Mouse (Mus musculus): ENCODE results near the gene Il31ra. TPM values are rescaled to one million over a fixed set of nuclear protein-coding genes. Genes with fewer than 3 reads are reported as not detected.
A peak's percentile ranks its signal among the peaks of the same experiment; 100 is the strongest.

The Il31ra gene
- total RNA-seq, 2 experiments from 2014 or later: 2.7 to 4.3 TPM

GRCm38 (mm10) chr13:112569606-112570005 lies 24.6 kb downstream of the Il31ra start:
- ATAC-seq (ENCODE audit: poor library complexity, severe bottlenecking): no peak

GRCm38 (mm10) chr13:112560554-112561138 lies 33.5 kb downstream of the Il31ra start:
- no peak for ATAC-seq (ENCODE audit: poor library complexity, severe bottlenecking)

GRCm38 (mm10) chr13:112556501-112556900 lies 37.7 kb downstream of the Il31ra start:
- ATAC-seq (ENCODE audit: poor library complexity, severe bottlenecking): no peak

- no peak for ATAC-seq (ENCODE audit: poor library complexity, severe bottlenecking)
Observed at GRCm38 (mm10) chr13:112553304-112553703, 40.9 kb downstream of the Il31ra start.

- peak; percentile 83 for ATAC-seq (ENCODE audit: poor library complexity, severe bottlenecking)
Observed at GRCm38 (mm10) chr13:112551641-112552548, 42.3 kb downstream of the Il31ra start.

GRCm38 (mm10) chr13:112541223-112541975 lies 52.8 kb downstream of the Il31ra start:
- ATAC-seq (ENCODE audit: poor library complexity, severe bottlenecking): no peak

GRCm38 (mm10) chr13:112540616-112541015 lies 53.5 kb downstream of the Il31ra start:
- ATAC-seq (ENCODE audit: poor library complexity, severe bottlenecking): no peak

- no peak for ATAC-seq (ENCODE audit: poor library complexity, severe bottlenecking)
Observed at GRCm38 (mm10) chr13:112537065-112537464, 57.1 kb downstream of the Il31ra start.

GRCm38 (mm10) chr13:112536611-112537010 lies 57.5 kb downstream of the Il31ra start:
- no peak for ATAC-seq (ENCODE audit: poor library complexity, severe bottlenecking)

GRCm38 (mm10) chr13:112533556-112533955 lies 60.6 kb downstream of the Il31ra start:
- ATAC-seq (ENCODE audit: poor library complexity, severe bottlenecking): no peak

- no peak for ATAC-seq (ENCODE audit: poor library complexity, severe bottlenecking)
Observed at GRCm38 (mm10) chr13:112532235-112532634, 61.9 kb downstream of the Il31ra start.

- peak; percentile 84 for ATAC-seq (ENCODE audit: poor library complexity, severe bottlenecking)
Observed at GRCm38 (mm10) chr13:112529893-112530292, 64.3 kb downstream of the Il31ra start.

GRCm38 (mm10) chr13:112527186-112527585 lies 67.0 kb downstream of the Il31ra start:
- no peak for ATAC-seq (ENCODE audit: poor library complexity, severe bottlenecking)

GRCm38 (mm10) chr13:112523346-112523970 lies 70.7 kb downstream of the Il31ra start:
- ATAC-seq (ENCODE audit: poor library complexity, severe bottlenecking): no peak

- ATAC-seq (ENCODE audit: poor library complexity, severe bottlenecking): no peak
Observed at GRCm38 (mm10) chr13:112522896-112523295, 71.3 kb downstream of the Il31ra start.

- no peak for ATAC-seq (ENCODE audit: poor library complexity, severe bottlenecking)
Observed at GRCm38 (mm10) chr13:112522261-112522660, 71.9 kb downstream of the Il31ra start.

- no peak for ATAC-seq (ENCODE audit: poor library complexity, severe bottlenecking)
Observed at GRCm38 (mm10) chr13:112514546-112514945, 79.6 kb downstream of the Il31ra start.

- ATAC-seq (ENCODE audit: poor library complexity, severe bottlenecking): no peak
Observed at GRCm38 (mm10) chr13:112512824-112513223, 81.3 kb downstream of the Il31ra start.

- no peak for ATAC-seq (ENCODE audit: poor library complexity, severe bottlenecking)
Observed at GRCm38 (mm10) chr13:112511810-112512209, 82.3 kb downstream of the Il31ra start.

GRCm38 (mm10) chr13:112511261-112511660 lies 82.9 kb downstream of the Il31ra start:
- ATAC-seq (ENCODE audit: poor library complexity, severe bottlenecking): no peak
